Mouse (Mus musculus) spleen, adult 2 months (tissue): ENCODE data around the gene Msh3.

Experiments used
- CTCF ChIP-seq: fragments of 200-500 bp; IDR thresholded peaks from 2 replicates; pipeline ENCODE4 v1.5.1; 2011; ENCODE audit warnings: mild to moderate bottlenecking, inconsistent platforms; ENCODE audit not compliant: insufficient read depth, insufficient read length, insufficient replicate concordance; ENCODE audit errors: extremely low read depth
- POLR2A ChIP-seq: fragments of 200-500 bp; IDR thresholded peaks from 2 replicates; pipeline ENCODE4 v1.6.1; 2011; ENCODE audit warnings: low read depth, low read length, inconsistent platforms

DNA sequence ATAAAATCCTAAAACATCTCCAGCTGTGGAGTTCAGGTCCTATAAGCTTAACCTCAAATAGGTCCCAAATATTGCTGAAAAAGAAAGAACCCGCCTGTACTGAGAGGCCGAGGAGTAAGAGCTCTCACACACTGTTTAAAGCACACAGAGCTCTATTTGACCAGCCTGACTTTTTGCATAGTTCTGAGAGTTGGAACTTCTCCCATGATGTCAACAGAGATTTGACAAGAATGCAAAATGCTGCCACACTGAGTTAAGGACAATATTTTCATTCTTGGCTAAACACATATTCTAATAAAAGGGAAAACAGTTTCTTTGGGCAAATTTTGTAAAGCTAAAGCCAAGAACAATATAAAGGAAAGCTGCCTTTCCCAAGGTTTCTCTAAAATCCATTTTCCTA, 57.8 kb downstream of the Msh3 start:
- TF ChIP-seq POLR2A (no peak), CTCF (no peak)
